Mouse (Mus musculus) liver, postnatal 0 days (tissue): ENCODE data around the gene Klhl11.

Experiments used
- CTCF ChIP-seq: sonication (generic); IDR thresholded peaks from 2 replicates; pipeline ENCODE4 v1.5.1; 2016; ENCODE audit warnings: antibody characterized with exemption, low read depth
- EP300 ChIP-seq: IDR thresholded peaks from 2 replicates; pipeline ENCODE4 v1.6.1; 2016; ENCODE audit warnings: antibody characterized with exemption, low read depth, mild to moderate bottlenecking

GRCm38 (mm10) chr11:100485801-100486538 is 13.4 kb upstream of the Klhl11 start:
- TF ChIP-seq EP300 (no peak), CTCF (peak; percentile 73)
